Mouse (Mus musculus) liver, adult 2 months (tissue): ENCODE results near the gene Haghl. TPM values are rescaled to one million over a fixed set of nuclear protein-coding genes. Genes with fewer than 3 reads are reported as not detected.
A peak's percentile ranks its signal among the peaks of the same experiment; 100 is the strongest.

Experiments
- DNase-seq: peaks from one replicate; pipeline ENCODE4 v3.0.0-alpha.2; 2011; ENCODE audit warnings: low read depth, low spot score; ENCODE audit errors: extremely low read depth
- H3K27ac ChIP-seq: fragments of 200-500 bp; replicated peaks from 2 replicates; pipeline ENCODE4 v1.5.1; 2012; ENCODE audit warnings: low read depth, mild to moderate bottlenecking, control low read depth, inconsistent platforms, low read length; ENCODE audit not compliant: insufficient read depth
- H3K27me3 ChIP-seq: fragments of 200-500 bp; 2 replicates; pipeline ENCODE4 v1.6.1; 2012; ENCODE audit warnings: mild to moderate bottlenecking, moderate library complexity, low read length, inconsistent platforms; ENCODE audit not compliant: control insufficient read depth, insufficient read depth
- H3K36me3 ChIP-seq: fragments of 200-500 bp; 2 replicates; pipeline ENCODE4 v1.6.1; 2012; ENCODE audit warnings: low read length, inconsistent platforms; ENCODE audit not compliant: control insufficient read depth, insufficient read depth
- H3K4me1 ChIP-seq: fragments of 200-500 bp; 2 replicates; pipeline ENCODE4 v1.6.1; 2011; ENCODE audit warnings: low read length; ENCODE audit not compliant: control insufficient read depth, insufficient read depth
- H3K4me3 ChIP-seq: fragments of 200-500 bp; 2 replicates; pipeline ENCODE4 v1.5.1; 2011; ENCODE audit warnings: low read depth, mild to moderate bottlenecking, control low read depth, low read length, moderate library complexity; ENCODE audit not compliant: insufficient read depth
- H3K79me2 ChIP-seq: fragments of 200-500 bp; 2 replicates; pipeline ENCODE4 v1.6.1; 2012; ENCODE audit warnings: inconsistent platforms, mild to moderate bottlenecking, low read length, moderate library complexity; ENCODE audit not compliant: control insufficient read depth, insufficient read depth
- H3K9ac ChIP-seq: fragments of 200-500 bp; 2 replicates; pipeline ENCODE4 v1.6.1; 2012; ENCODE audit warnings: low read depth, mild to moderate bottlenecking, control low read depth, inconsistent platforms, low read length
- CTCF ChIP-seq: fragments of 200-500 bp; IDR thresholded peaks from 2 replicates; pipeline ENCODE4 v1.5.1; 2011; ENCODE audit warnings: low read depth, low read length, control low read depth
- POLR2A ChIP-seq: fragments of 200-500 bp; IDR thresholded peaks from 2 replicates; pipeline ENCODE4 v1.6.1; 2011; ENCODE audit warnings: low read length, control low read depth; ENCODE audit not compliant: insufficient read depth; ENCODE audit errors: extremely low read depth
- WGBS: fragments of 180-500 bp; shearing (Covaris S2); methylation state at CpG from one replicate; pipeline ENCODE4 v1.1.7; 2018; 5-methylcytosine and 5-hydroxymethylcytosine counted together
- polyA plus RNA-seq: library from polyadenylated mRNA; depleted of rRNA; stranded (reverse); fragments of >200 nt; gene quantifications from 2 replicates; pipeline ENCODE4 v1.2.3, GENCODE M21; 2012
- total RNA-seq: library from RNA; depleted of rRNA; stranded (reverse); fragments of >200 nt; gene quantifications from 2 replicates; pipeline ENCODE4 v1.2.3, GENCODE M21; 2014

The Haghl gene
- total and polyA plus RNA-seq, 2 experiments, result 6.0 to 14.1 TPM

DNA sequence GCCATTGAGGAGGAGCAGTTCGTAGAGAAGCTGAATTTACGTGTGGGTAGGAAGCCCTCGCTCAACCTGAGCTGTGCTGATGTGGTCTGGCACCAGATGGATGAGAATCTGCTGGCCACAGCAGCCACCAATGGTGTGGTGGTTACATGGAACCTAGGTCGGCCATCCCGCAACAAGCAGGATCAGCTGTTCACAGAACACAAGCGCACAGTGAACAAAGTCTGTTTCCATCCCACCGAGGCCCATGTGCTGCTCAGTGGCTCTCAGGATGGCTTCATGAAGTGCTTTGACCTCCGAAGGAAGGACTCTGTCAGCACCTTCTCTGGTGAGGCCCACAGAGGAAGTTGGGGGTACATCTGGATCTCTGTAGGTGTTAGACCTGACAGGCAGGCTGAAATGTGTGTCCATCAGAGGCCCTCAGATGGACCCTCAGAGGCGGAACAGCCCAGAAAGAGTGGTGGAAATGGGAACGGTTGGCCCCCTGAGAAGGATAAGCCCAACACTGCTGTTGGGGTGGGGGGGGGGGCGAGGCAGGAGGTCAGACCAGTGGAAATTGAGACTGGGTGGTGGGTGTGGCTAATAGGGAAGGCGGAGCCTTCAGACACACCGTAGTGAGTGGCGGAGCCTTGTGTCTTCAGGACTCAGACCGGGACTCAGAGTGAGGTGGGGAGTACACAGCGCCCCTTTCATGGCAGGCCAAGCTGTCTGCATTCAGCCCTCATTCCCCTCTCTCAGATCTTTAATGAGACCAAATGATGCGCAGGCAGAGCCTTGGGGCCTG lies 39.1 kb upstream of the Haghl start:
- Histone ChIP-seq H3K4me3 (peak overlapping the region; percentile 58), H3K27ac (no peak overlapping the region), H3K79me2 (peaks cover 11% of the 10 kb centered on the region), H3K36me3 (no peaks in the 10 kb centered on the region), H3K4me1 (peaks cover 13% of the 10 kb centered on the region), H3K9ac (peak overlapping the region; percentile 64; the same call in 1 of the 2 replicates), H3K27me3 (peaks cover 3% of the 10 kb centered on the region)
- TF ChIP-seq POLR2A (no peak), CTCF (no peak)
- no peak for DNase-seq
- WGBS, result 77% methylated on average over 17 of the region's 17 CpGs

DNA sequence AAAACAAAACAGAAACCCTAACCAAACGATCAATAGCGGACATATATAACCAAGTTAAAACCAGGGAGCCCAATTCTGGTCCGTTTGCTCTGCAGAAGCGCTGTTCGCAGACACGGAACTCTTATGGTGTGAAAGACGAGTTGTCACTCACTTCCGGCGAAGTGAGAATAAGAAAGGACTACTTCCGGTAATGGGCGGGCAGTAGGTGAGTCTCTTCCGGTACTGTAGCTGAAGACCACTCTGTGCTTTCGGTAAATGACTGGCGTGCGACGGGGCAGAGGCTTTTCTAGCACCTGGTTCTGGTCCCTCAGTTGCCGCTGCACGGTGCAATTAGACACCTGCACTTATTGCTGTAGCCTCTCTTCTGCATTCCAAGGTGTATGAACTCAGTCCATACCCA lies 38.0 kb upstream of the Haghl start, which contains the start of gene Wdr24:
Gene Wdr24, plus strand, starts transcription at position 176 of the 400 bp plus-strand sequence.
- no peak within 1 kb of the TSS for H3K27ac ChIP-seq
- H3K9ac ChIP-seq, result peak within 1 kb of the TSS; percentile 64
- H3K4me1 ChIP-seq, result peaks cover 10% of the 10 kb centered on the region
- WGBS, result under 1% methylated on average over 18 of the region's 18 CpGs
- peak; percentile 82 for DNase-seq
- peaks cover 11% of the 10 kb centered on the region for H3K79me2 ChIP-seq
- peak within 1 kb of the TSS; percentile 58 for H3K4me3 ChIP-seq
- H3K27me3 ChIP-seq, result peaks cover 9% of the 10 kb centered on the region
- H3K36me3 ChIP-seq, result no peaks in the 10 kb centered on the region
- TF ChIP-seq POLR2A, result no peak
- TF ChIP-seq CTCF, result no peak

DNA sequence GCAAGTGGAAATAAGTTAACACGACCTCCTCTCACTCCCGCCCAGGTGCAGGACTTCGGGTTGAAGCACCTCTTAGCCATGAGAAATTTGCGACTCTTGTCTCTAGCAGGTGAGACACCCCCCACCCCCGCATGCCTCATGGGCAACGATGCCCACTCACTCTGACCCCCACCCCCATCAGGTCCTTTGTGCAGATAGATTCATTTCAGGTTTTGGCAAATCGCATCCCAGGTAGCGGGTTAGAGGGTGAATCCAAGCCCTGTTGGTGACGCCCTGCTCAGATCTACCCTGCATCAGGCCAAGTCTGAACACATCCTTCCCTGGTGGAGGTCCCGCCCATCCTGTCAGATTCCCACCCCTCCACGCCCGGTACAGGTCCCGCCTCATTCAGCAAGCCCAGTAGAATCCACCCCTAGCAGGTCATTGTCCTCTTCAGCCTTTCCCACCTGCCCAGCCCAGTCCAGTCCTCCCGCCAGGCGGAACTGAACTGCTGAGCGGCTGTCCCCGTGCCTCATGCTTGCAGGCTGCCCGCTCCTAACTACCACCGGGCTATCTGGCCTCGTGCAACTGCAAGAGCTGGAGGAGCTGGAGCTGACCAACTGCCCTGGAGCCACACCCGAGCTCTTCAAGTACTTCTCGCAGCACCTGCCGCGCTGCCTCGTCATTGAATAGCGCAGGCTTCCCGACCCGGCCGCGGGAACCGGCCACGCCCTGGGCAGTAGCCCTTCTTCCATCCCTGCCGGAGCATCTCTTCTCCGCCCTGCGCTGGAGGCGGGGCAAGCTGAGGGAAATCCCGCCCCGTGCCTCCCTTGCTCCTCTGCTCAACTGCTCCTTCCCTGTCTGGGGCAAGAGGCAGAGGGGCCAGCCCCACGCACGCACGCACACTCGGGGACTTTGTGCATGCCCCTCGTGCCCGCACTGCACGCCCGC lies 33.6 kb upstream of the Haghl start:
- Histone ChIP-seq H3K27me3 (peaks cover 12% of the 10 kb centered on the region), H3K4me1 (peaks cover 2% of the 10 kb centered on the region), H3K27ac (no peak overlapping the region), H3K36me3 (no peaks in the 10 kb centered on the region), H3K4me3 (no peak overlapping the region), H3K9ac (no peak overlapping the region), H3K79me2 (peaks cover 5% of the 10 kb centered on the region)
- 8% methylated on average over 46 of the region's 46 CpGs for WGBS
- peak; percentile 38 for DNase-seq
- TF ChIP-seq POLR2A (no peak), CTCF (no peak)

GRCm38 (mm10) chr17:25817662-25818061 lies 32.2 kb upstream of the Haghl start:
- Histone ChIP-seq H3K36me3 (no peaks in the 10 kb centered on the region), H3K27me3 (peaks cover 12% of the 10 kb centered on the region), H3K27ac (no peak overlapping the region), H3K4me3 (no peak overlapping the region), H3K79me2 (no peaks in the 10 kb centered on the region), H3K4me1 (no peaks in the 10 kb centered on the region), H3K9ac (no peak overlapping the region)
- WGBS, result 77% methylated on average over 11 of the region's 11 CpGs
- TF ChIP-seq CTCF (no peak), POLR2A (no peak)
- DNase-seq, result no peak

GRCm38 (mm10) chr17:25813471-25813870 lies 28.0 kb upstream of the Haghl start:
- Histone ChIP-seq H3K79me2 (no peaks in the 10 kb centered on the region), H3K27me3 (peaks cover 14% of the 10 kb centered on the region), H3K4me1 (peaks cover 3% of the 10 kb centered on the region; the same call in 1 of the 2 replicates), H3K4me3 (no peak overlapping the region), H3K27ac (no peak overlapping the region), H3K36me3 (no peaks in the 10 kb centered on the region), H3K9ac (no peak overlapping the region)
- TF ChIP-seq CTCF (peak; percentile 77), POLR2A (no peak)
- DNase-seq, result no peak
- WGBS, result 4% methylated on average over 20 of the region's 20 CpGs
